Mouse (Mus musculus): Measurements from ENCODE around the gene Aars2. TPM values are rescaled to one million over a fixed set of nuclear protein-coding genes. Genes with fewer than 3 reads are reported as not detected.

Aars2 gene
- polyA plus RNA-seq, 1 experiment from 2014 or later, result 25.2 TPM

Other genes starting within 250 kb of the Aars2 start
- gene Cdc5l, start 73.1 kb upstream of the Aars2 start, polyA plus RNA-seq (2014; fragmentation: Nextera tagmentation; extraction: Ambion mirVana), result 85.3 and 88.3 TPM in 2 replicates
- gene Spats1, start 31.4 kb upstream of the Aars2 start, polyA plus RNA-seq (2014; fragmentation: Nextera tagmentation; extraction: Ambion mirVana), result 1.0 and 1.2 TPM in 2 replicates
- gene Tcte1, start 16.6 kb downstream of the Aars2 start, polyA plus RNA-seq (2014; fragmentation: Nextera tagmentation; extraction: Ambion mirVana), result 0.95 and 2.0 TPM in 2 replicates
- gene Tmem151b, start 42.8 kb downstream of the Aars2 start, polyA plus RNA-seq (2014; fragmentation: Nextera tagmentation; extraction: Ambion mirVana), result 8.2 and 9.1 TPM in 2 replicates
- 5.9 and 6.0 TPM in 2 replicates for gene Nfkbie, start 48.9 kb downstream of the Aars2 start, polyA plus RNA-seq (2014; fragmentation: Nextera tagmentation; extraction: Ambion mirVana)
- gene Slc35b2, start 57.0 kb downstream of the Aars2 start, polyA plus RNA-seq (2014; fragmentation: Nextera tagmentation; extraction: Ambion mirVana), result 103 and 105 TPM in 2 replicates
- 1,787 and 1,872 TPM in 2 replicates for gene Hsp90ab1, start 66.4 kb downstream of the Aars2 start, polyA plus RNA-seq (2014; fragmentation: Nextera tagmentation; extraction: Ambion mirVana)
- 56.7 TPM in 2 replicates for gene Slc29a1, start 92.8 kb downstream of the Aars2 start, polyA plus RNA-seq (2014; fragmentation: Nextera tagmentation; extraction: Ambion mirVana)
- gene Mymx, start 95.3 kb downstream of the Aars2 start, polyA plus RNA-seq (2014; fragmentation: Nextera tagmentation; extraction: Ambion mirVana), result not detected in 2 replicates
- gene Capn11, start 152.5 kb downstream of the Aars2 start, polyA plus RNA-seq (2014; fragmentation: Nextera tagmentation; extraction: Ambion mirVana), result 0.44 and 0.69 TPM in 2 replicates
- 107 and 108 TPM in 2 replicates for gene Mrpl14, start 179.5 kb downstream of the Aars2 start, polyA plus RNA-seq (2014; fragmentation: Nextera tagmentation; extraction: Ambion mirVana)
- gene Tmem63b, start 180.1 kb downstream of the Aars2 start, polyA plus RNA-seq (2014; fragmentation: Nextera tagmentation; extraction: Ambion mirVana), result 49.8 and 54.5 TPM in 2 replicates
- 0.55 and 0.99 TPM in 2 replicates for gene 1600014C23Rik, start 227.0 kb downstream of the Aars2 start, polyA plus RNA-seq (2014; fragmentation: Nextera tagmentation; extraction: Ambion mirVana)